Mouse (Mus musculus) spleen, postnatal 0 days (tissue): ENCODE measurements around the gene Lrba. TPM values are rescaled to one million over a fixed set of nuclear protein-coding genes. Genes with fewer than 3 reads are reported as not detected.

Experiments
- polyA plus RNA-seq: library from polyadenylated mRNA; unstranded; fragments of >200 nt; fragmentation: Nextera tagmentation; extraction: Ambion mirVana; gene quantifications from 2 replicates; pipeline ENCODE4 v1.2.1, GENCODE M21; 2015

Gene Lrba
- polyA plus RNA-seq: 3.8 and 4.5 TPM in 2 replicates

GRCm38 (mm10) chr3:86224564-86225421, at the start of gene Lrba:
Gene Lrba (plus strand): TSS chr3:86224680.

DNA sequence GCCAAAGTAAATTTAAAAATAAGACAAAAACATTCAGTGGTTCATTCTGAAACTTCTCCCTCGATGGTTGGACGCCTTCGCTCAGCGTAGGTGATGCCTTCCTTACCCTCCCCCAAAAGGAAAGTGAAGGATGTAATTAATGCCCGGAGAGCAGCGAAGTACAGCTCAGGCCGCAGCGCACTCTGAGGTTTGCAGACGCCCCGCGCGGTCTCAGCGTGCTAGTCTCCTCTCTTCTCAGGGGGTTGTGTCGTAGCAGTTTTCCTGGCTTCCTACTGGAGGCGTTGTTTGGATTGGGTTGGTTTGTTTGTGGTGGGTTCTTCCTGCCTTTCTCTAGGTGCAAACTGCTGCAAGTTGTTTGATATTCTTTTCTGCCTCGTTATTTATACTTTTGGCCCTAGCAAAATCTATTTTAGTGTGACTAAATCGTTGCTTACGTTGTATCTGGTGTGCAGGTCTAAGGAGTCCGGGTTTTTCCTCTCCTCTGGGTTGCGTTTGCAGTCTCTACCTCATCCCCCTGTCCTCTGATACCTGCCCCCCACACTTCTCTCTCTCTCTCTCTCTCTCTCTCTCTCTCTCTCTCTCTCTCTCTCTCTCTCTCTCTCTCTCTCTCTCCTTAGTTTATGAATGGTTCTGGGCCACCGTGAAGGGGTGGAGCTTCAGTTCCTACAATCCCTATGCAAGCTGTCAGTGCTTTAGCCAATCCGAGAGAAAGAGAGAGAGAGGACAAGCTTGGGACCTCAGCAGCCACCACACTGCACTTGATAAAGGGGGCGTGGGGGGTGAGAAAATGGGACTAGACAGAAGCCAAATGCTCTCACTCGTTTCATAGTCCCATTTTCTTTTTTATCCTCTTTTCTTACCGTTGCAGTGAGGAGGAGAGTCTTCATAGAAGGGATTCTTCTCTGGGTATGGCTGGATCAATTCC, 323.9 kb downstream of the Lrba start, which contains the start of gene Mab21l2:
Gene Mab21l2 (minus strand): TSS at position 539 of the 925 bp plus-strand sequence.

Other genes starting within 250 kb of the Lrba start
- gene Prss48, start 222.2 kb upstream of the Lrba start, polyA plus RNA-seq: not detected in 2 replicates
- 1,512 and 1,572 TPM in 2 replicates for gene Rps3a1, start 82.0 kb upstream of the Lrba start, polyA plus RNA-seq